8 mouse cellular contexts compared by ENCODE assay signal in genomic region chr11:60176182-60176974, GRCm38 (mm10). TPM values are rescaled to one million over a fixed set of nuclear protein-coding genes. Genes with fewer than 3 reads are reported as not detected.
DNase-seq lines count a peak whose midpoint lies in the region; ATAC-seq lines count a peak whose summit lies in the region.

No protein-coding gene starts in this region.

- DNase-seq in embryo, embryonic 10.5 days (ENCODE audit: low spot score): peak; percentile 80
- peak; percentile 42 to 45 for DNase-seq in gastrocnemius, postnatal 36 days
- DNase-seq in intestine, embryonic 14.5 days (ENCODE audit: low spot score): peak; percentile 86
- peak; percentile 76 to 80 for DNase-seq in left cerebral cortex, postnatal 25 days (ENCODE audit: low spot score in 2 of 2)
- DNase-seq in right cerebral cortex, postnatal 10 days (ENCODE audit: low spot score in 2 of 2): peak; percentile 85 to 89
- DNase-seq in adipocyte (ENCODE audit: low spot score): no peak

- H3K4me1 ChIP-seq in intestine, embryonic 14.5 days (replicated peaks; ENCODE audit: control insufficient read depth, insufficient read depth, low read length): peaks cover 75% of the 10 kb centered on the region

- ATAC-seq in activated CD4-positive, CD25-positive, alpha-beta regulatory T cell, adult 4 months: peak; percentile 20
- peak; percentile 50 for ATAC-seq in intestine, embryonic 14.5 days (replicated peaks; ENCODE audit: low FRiP score, low TSS enrichment, low read depth)
- ATAC-seq in megakaryocyte progenitor cell, adult 5-6 weeks (replicated peaks; ENCODE audit: poor library complexity): peak; percentile 73

- peak overlapping the region; percentile 65 for H3K9ac ChIP-seq in intestine, embryonic 14.5 days (ENCODE audit: low read length)

- WGBS in intestine, embryonic 14.5 days: 2% methylated on average over 71 of the region's 71 CpGs

- intact Hi-C loops in gastrocnemius, postnatal 36 days (cut with DNase I): loop anchor here (5.0 kb wide), 1 partner anchor 69 kb away; the partner anchor contains the start of gene Rai1
- intact Hi-C loops in left cerebral cortex, postnatal 25 days (cut with DNase I): loop anchor here (1.0 kb wide), 2 partner anchors 37 to 70 kb away; no protein-coding TSS in a partner anchor

- peak overlapping the region; percentile 57 for H3K4me3 ChIP-seq in intestine, embryonic 14.5 days (ENCODE audit: low read depth, low read length)

- no peaks in the 10 kb centered on the region for H3K9me3 ChIP-seq in intestine, embryonic 14.5 days (ENCODE audit: control insufficient read depth, low read length)

- no peaks in the 10 kb centered on the region for H3K27me3 ChIP-seq in intestine, embryonic 14.5 days (replicated peaks; ENCODE audit: control insufficient read depth, insufficient read depth, low read length)

- H3K4me2 ChIP-seq in intestine, embryonic 14.5 days (ENCODE audit: low read length): peak overlapping the region; percentile 99

- peaks cover 15% of the 10 kb centered on the region; the same call in 1 of the 2 replicates for H3K36me3 ChIP-seq in intestine, embryonic 14.5 days (ENCODE audit: control insufficient read depth, insufficient read depth, low read length)

- peak overlapping the region; percentile 88 for H3K27ac ChIP-seq in intestine, embryonic 14.5 days (ENCODE audit: low read depth)

RNA-seq across cellular contexts. Expression of gene Srebf1, which starts 46.0 kb away (rescaled TPM):
- 10 to 100 TPM; 23.6 to 35.9 TPM for polyA plus RNA-seq in activated CD4-positive, CD25-positive, alpha-beta regulatory T cell, adult 4 months (2017; shearing (Covaris generic))
- 10 to 100 TPM; 18.4 to 21.0 TPM for total RNA-seq in gastrocnemius, postnatal 36 days (2021)
- 85.0 and 97.7 TPM in 2 replicates for polyA plus RNA-seq in intestine, embryonic 14.5 days (2014; fragmentation: Nextera tagmentation; extraction: Ambion mirVana)
- 10 to 100 TPM; 42.3 to 50.7 TPM for total RNA-seq in left cerebral cortex, postnatal 25 days (2021)
- total RNA-seq in megakaryocyte progenitor cell, adult 5-6 weeks (2015): 20.9 and 23.3 TPM in 2 replicates
- total RNA-seq in megakaryocyte progenitor cell, adult 5-6 weeks (2017): 20.6 and 29.3 TPM in 2 replicates

Comparison
In these comparisons a context has a peak if more than half of its experiments do, and no peak if none do; other contexts are left out.
1. ATAC-seq: peak in every context shown above with its lines; median percentile 73 in megakaryocyte progenitor cell, adult 5-6 weeks; 50 in intestine, embryonic 14.5 days; 20 in activated CD4-positive, CD25-positive, alpha-beta regulatory T cell, adult 4 months.